Mouse (Mus musculus): ENCODE measurements around the gene Ssr2. TPM values are rescaled to one million over a fixed set of nuclear protein-coding genes. Genes with fewer than 3 reads are reported as not detected.
A peak's percentile ranks its signal among the peaks of the same experiment; 100 is the strongest.

Ssr2 gene
- polyA plus RNA-seq, 1 experiment from 2014 or later = 155 TPM

DNA sequence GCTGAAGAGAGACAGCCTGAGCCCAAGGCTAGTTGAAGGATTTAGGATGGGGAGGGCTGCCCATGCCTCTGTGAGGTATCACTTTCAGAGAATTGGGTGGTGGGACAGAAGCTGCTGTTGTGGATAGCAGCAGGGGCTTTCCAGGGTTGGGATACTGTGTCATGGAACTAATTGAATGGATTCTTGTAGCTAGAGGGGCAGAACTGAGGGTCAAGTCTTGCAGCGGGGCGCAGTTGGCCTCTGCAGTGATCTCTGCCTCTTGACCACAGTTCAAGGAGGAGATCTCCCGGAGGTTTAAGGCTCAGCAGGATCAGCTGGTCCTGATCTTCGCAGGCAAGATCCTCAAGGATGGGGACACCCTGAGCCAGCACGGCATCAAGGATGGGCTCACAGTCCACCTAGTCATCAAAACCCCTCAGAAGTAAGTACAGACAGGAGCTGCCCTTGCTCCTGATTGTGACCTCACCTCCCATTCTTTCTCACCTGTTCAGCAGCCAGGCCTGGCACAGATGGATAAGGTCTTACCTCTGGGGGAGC is 20.5 kb upstream of the Ssr2 start:
- H3K36me3 ChIP-seq (ENCODE audit: control insufficient read depth, insufficient read depth, low read length) = peaks cover 40% of the 10 kb centered on the region
- peaks cover 16% of the 10 kb centered on the region for H3K4me1 ChIP-seq (ENCODE audit: control insufficient read depth, insufficient read depth, low read length)
- no peaks in the 10 kb centered on the region for H3K27me3 ChIP-seq (replicated peaks; ENCODE audit: control insufficient read depth, insufficient read depth, low read length)
- H3K9ac ChIP-seq (ENCODE audit: low read length) = peak overlapping the region; percentile 2; the same call in 1 of the 2 replicates
- WGBS = 92% methylated on average over 5 of the region's 5 CpGs
- H3K4me2 ChIP-seq (ENCODE audit: low read length) = peak overlapping the region; percentile 81
- no peak overlapping the region for H3K27ac ChIP-seq (ENCODE audit: low read depth, low read length)
- DNase-seq (ENCODE audit: low spot score) (no peak), ATAC-seq (no peak)
- no peaks in the 10 kb centered on the region for H3K9me3 ChIP-seq (replicated peaks; ENCODE audit: control insufficient read depth, low read length)
- no peak overlapping the region for H3K4me3 ChIP-seq (ENCODE audit: low read depth, low read length)

DNA sequence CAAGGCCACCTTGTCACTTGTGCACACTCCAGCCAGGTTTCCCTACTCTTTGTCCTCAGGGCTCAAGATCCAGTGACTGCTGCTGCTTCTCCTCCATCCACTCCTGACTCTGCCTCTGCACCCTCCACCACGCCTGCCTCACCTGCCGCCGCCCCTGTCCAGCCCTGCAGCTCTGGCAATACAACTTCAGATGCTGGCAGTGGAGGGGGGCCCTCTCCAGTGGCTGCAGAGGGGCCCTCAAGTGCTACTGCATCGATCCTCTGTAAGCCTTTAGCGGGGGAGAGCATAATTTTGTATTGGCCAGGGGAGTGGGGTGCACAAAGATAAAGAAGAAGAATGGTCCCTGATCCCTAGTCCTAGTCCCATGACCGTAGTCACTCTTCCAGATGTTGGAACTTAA is 19.9 kb upstream of the Ssr2 start:
- Histone ChIP-seq H3K27me3 (replicated peaks; ENCODE audit: control insufficient read depth, insufficient read depth, low read length) (no peaks in the 10 kb centered on the region), H3K4me3 (ENCODE audit: low read depth, low read length) (no peak overlapping the region), H3K9me3 (replicated peaks; ENCODE audit: control insufficient read depth, low read length) (no peaks in the 10 kb centered on the region), H3K4me2 (ENCODE audit: low read length) (no peak overlapping the region), H3K27ac (ENCODE audit: low read depth, low read length) (no peak overlapping the region), H3K36me3 (ENCODE audit: control insufficient read depth, insufficient read depth, low read length) (peaks cover 46% of the 10 kb centered on the region), H3K4me1 (ENCODE audit: control insufficient read depth, insufficient read depth, low read length) (peaks cover 16% of the 10 kb centered on the region), H3K9ac (ENCODE audit: low read length) (no peak overlapping the region)
- ATAC-seq = no peak
- 98% methylated on average over 6 of the region's 6 CpGs for WGBS
- DNase-seq (ENCODE audit: low spot score) = no peak

DNA sequence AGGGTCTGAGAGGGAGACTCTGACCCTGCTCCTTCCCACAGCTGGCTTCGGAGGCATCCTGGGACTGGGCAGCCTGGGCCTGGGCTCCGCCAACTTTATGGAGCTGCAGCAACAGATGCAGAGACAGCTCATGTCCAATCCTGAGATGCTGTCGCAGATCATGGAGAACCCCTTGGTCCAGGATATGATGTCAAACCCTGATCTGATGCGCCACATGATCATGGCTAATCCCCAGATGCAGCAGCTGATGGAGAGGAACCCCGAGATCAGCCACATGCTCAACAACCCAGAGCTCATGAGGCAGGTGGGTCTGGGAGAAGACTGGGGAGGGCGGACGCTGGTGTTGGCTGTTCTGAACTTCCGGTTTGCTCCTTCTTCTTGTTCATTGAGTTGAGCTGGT is 19.1 kb upstream of the Ssr2 start:
- Histone ChIP-seq H3K36me3 (ENCODE audit: control insufficient read depth, insufficient read depth, low read length) (peaks cover 55% of the 10 kb centered on the region), H3K4me2 (ENCODE audit: low read length) (no peak overlapping the region), H3K27me3 (replicated peaks; ENCODE audit: control insufficient read depth, insufficient read depth, low read length) (no peaks in the 10 kb centered on the region), H3K4me3 (ENCODE audit: low read depth, low read length) (no peak overlapping the region), H3K4me1 (ENCODE audit: control insufficient read depth, insufficient read depth, low read length) (peaks cover 16% of the 10 kb centered on the region), H3K27ac (ENCODE audit: low read depth, low read length) (no peak overlapping the region), H3K9me3 (replicated peaks; ENCODE audit: control insufficient read depth, low read length) (no peaks in the 10 kb centered on the region), H3K9ac (ENCODE audit: low read length) (no peak overlapping the region)
- DNase-seq (ENCODE audit: low spot score) (no peak), ATAC-seq (no peak)
- 94% methylated on average over 8 of the region's 8 CpGs for WGBS

DNA sequence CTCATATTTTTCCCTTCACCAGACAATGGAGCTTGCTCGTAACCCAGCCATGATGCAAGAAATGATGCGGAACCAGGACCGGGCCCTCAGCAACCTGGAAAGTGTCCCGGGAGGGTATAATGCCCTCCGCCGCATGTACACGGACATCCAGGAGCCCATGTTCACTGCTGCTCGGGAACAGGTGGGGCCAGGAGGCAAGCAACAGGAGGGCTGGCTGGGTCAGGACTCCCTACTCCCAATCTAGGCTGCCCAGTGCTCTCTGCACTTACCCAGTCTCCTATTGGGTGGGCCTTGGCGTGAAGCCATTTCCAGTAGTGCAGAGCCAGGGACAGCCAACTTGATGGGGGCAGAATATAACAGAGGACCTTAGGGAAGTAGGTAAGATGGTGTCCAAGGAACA is 16.1 kb upstream of the Ssr2 start:
- no peak for DNase-seq (ENCODE audit: low spot score)
- Histone ChIP-seq H3K27me3 (replicated peaks; ENCODE audit: control insufficient read depth, insufficient read depth, low read length) (no peaks in the 10 kb centered on the region), H3K27ac (ENCODE audit: low read depth, low read length) (no peak overlapping the region), H3K4me2 (ENCODE audit: low read length) (no peak overlapping the region), H3K9me3 (replicated peaks; ENCODE audit: control insufficient read depth, low read length) (no peaks in the 10 kb centered on the region), H3K4me3 (ENCODE audit: low read depth, low read length) (no peak overlapping the region), H3K4me1 (ENCODE audit: control insufficient read depth, insufficient read depth, low read length) (peaks cover 7% of the 10 kb centered on the region), H3K36me3 (ENCODE audit: control insufficient read depth, insufficient read depth, low read length) (peaks cover 84% of the 10 kb centered on the region), H3K9ac (ENCODE audit: low read length) (no peak overlapping the region)
- no peak for ATAC-seq
- WGBS = 96% methylated on average over 9 of the region's 9 CpGs

DNA sequence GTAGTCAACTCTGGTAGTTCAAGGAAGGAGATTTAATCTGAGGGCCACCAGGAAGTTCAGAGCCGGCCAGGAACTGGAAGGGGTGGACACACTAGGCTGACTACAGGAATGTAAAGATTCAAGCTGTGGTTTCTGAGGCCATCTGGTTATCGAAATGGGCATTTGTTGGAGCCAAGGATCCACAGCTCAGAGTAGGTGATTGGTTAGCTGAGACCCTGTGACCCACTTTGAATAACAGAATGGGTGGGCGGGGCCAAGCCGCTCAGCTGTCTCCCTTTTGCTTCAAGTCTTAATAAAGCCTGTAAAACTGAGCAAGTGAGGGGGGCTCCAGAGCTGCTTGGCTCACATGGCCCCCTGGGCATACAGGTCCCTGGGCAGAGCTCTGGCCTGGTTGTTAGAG is 13.7 kb upstream of the Ssr2 start:
- Histone ChIP-seq H3K4me1 (ENCODE audit: control insufficient read depth, insufficient read depth, low read length) (no peaks in the 10 kb centered on the region), H3K27ac (ENCODE audit: low read depth, low read length) (no peak overlapping the region), H3K36me3 (ENCODE audit: control insufficient read depth, insufficient read depth, low read length) (peaks cover 94% of the 10 kb centered on the region), H3K9me3 (replicated peaks; ENCODE audit: control insufficient read depth, low read length) (no peaks in the 10 kb centered on the region), H3K4me2 (ENCODE audit: low read length) (no peak overlapping the region), H3K4me3 (ENCODE audit: low read depth, low read length) (no peak overlapping the region), H3K9ac (ENCODE audit: low read length) (no peak overlapping the region), H3K27me3 (replicated peaks; ENCODE audit: control insufficient read depth, insufficient read depth, low read length) (no peaks in the 10 kb centered on the region)
- ATAC-seq (peak; percentile 37; the same call in 1 of the 2 replicates), DNase-seq (ENCODE audit: low spot score) (no peak)
- 69% methylated on average over 4 of the region's 4 CpGs for WGBS

DNA sequence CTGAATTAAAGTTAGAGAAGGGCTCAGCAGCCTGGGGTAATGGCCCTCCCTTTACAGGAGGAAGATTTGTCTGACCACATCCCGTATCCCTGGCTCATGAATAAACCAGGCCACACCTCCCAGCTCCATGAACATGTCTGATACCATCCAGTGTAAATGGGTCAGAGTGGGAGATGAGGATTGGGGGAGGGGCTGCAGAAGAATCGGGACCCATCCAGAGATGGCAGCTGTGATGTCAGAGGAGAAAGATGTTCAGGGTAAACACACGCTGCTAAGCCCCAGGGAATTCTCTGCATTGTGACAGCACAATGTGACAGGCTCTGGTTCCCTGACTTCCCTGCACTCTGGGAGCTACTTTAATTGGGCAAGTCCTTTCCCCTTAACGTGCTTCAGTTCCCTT is 12.2 kb upstream of the Ssr2 start:
- WGBS = 67% methylated on average over 4 of the region's 4 CpGs

DNA sequence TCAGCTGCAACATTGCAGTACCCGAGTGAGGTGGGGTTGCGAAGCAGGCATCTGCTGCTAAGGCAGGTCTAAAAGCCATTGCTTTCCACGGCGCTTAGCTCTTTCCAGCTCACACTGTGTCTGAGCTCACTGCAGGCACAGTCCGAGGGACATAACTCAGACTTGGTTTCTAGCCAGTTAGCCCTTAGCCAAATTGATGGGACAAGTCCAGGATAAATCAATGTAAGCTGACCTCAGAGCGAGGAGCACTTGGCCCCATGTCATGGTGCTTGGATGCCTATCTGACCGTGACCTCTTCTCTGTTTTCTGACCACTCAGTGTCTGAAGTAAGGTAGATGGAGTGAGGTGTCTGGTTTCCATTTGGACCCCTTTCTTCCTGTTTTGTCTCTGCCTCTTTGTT is 11.7 kb upstream of the Ssr2 start:
- Histone ChIP-seq H3K36me3 (ENCODE audit: control insufficient read depth, insufficient read depth, low read length) (peaks cover 100% of the 10 kb centered on the region), H3K9me3 (replicated peaks; ENCODE audit: control insufficient read depth, low read length) (no peaks in the 10 kb centered on the region), H3K4me2 (ENCODE audit: low read length) (no peak overlapping the region), H3K27ac (ENCODE audit: low read depth, low read length) (no peak overlapping the region), H3K4me1 (ENCODE audit: control insufficient read depth, insufficient read depth, low read length) (no peaks in the 10 kb centered on the region), H3K27me3 (replicated peaks; ENCODE audit: control insufficient read depth, insufficient read depth, low read length) (no peaks in the 10 kb centered on the region), H3K9ac (ENCODE audit: low read length) (no peak overlapping the region), H3K4me3 (ENCODE audit: low read depth, low read length) (no peak overlapping the region)
- ATAC-seq (no peak), DNase-seq (ENCODE audit: low spot score) (no peak)
- 88% methylated on average over 7 of the region's 7 CpGs for WGBS

More for the DNA sequence above, 12.2 kb upstream of the Ssr2 start:
- no peaks in the 10 kb centered on the region for H3K9me3 ChIP-seq (replicated peaks; ENCODE audit: control insufficient read depth, low read length)
- no peak for ATAC-seq
- no peak overlapping the region for H3K4me2 ChIP-seq (ENCODE audit: low read length)
- H3K4me1 ChIP-seq (ENCODE audit: control insufficient read depth, insufficient read depth, low read length) = no peaks in the 10 kb centered on the region
- H3K27ac ChIP-seq (ENCODE audit: low read depth, low read length) = no peak overlapping the region
- peaks cover 100% of the 10 kb centered on the region for H3K36me3 ChIP-seq (ENCODE audit: control insufficient read depth, insufficient read depth, low read length)
- no peak for DNase-seq (ENCODE audit: low spot score)
- no peak overlapping the region for H3K9ac ChIP-seq (ENCODE audit: low read length)
- H3K27me3 ChIP-seq (replicated peaks; ENCODE audit: control insufficient read depth, insufficient read depth, low read length) = no peaks in the 10 kb centered on the region
- no peak overlapping the region for H3K4me3 ChIP-seq (ENCODE audit: low read depth, low read length)

DNA sequence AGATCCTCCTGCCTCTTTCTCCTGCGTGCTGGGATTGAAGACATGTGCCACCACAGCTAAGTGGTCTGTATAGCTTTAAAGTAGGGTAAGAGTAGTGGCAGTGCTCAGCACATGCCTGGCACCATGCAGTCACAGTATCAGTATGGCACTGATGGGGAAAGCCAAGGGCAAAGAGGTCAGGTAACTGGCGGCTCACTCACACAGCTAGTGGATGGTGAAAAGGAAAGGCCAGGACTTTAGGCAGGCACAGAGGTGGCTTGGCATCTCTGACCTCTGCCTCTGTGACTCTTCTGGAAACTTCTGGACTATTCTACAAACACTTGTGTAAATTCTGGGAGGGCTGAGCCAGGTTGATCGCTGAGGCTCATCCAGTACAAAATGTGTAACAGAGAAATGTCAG is 9.6 kb upstream of the Ssr2 start:
- Histone ChIP-seq H3K36me3 (ENCODE audit: control insufficient read depth, insufficient read depth, low read length) (peaks cover 92% of the 10 kb centered on the region), H3K4me1 (ENCODE audit: control insufficient read depth, insufficient read depth, low read length) (no peaks in the 10 kb centered on the region), H3K4me3 (ENCODE audit: low read depth, low read length) (no peak overlapping the region), H3K27ac (ENCODE audit: low read depth, low read length) (no peak overlapping the region), H3K9me3 (replicated peaks; ENCODE audit: control insufficient read depth, low read length) (no peaks in the 10 kb centered on the region), H3K4me2 (ENCODE audit: low read length) (no peak overlapping the region), H3K27me3 (replicated peaks; ENCODE audit: control insufficient read depth, insufficient read depth, low read length) (no peaks in the 10 kb centered on the region), H3K9ac (ENCODE audit: low read length) (no peak overlapping the region)
- DNase-seq (ENCODE audit: low spot score) (no peak), ATAC-seq (no peak)
- WGBS = 91% methylated on average over 3 of the region's 3 CpGs

DNA sequence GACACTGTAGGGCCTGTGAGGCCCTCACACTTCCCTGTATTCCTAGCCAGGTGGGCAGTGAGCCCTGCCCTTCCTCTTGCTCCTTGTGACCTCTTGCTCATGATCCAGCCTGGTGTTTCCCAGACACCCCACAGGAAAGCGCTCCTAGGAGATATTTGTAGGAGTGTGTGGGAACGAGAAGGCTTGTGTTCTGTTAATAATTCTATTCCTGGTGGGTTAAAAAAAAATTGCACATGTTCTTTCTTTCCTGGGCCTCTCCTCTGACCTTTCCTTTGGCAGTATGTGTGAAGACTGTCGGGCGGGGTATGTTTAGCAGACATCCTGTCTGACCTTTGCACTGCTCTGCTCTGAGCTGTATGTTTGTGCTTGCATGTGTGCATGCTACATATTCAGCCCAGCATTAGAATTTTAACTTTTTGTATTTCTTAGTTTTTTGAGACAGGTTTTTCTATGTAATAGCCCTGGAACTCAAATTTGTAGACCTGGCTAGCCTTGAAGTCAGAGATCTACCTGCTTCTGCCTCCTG is 9.1 kb upstream of the Ssr2 start:
- H3K27me3 ChIP-seq (replicated peaks; ENCODE audit: control insufficient read depth, insufficient read depth, low read length) = no peaks in the 10 kb centered on the region
- 94% methylated on average over 4 of the region's 4 CpGs for WGBS

More for the DNA sequence above, 9.1 kb upstream of the Ssr2 start:
- Histone ChIP-seq H3K36me3 (ENCODE audit: control insufficient read depth, insufficient read depth, low read length) (peaks cover 88% of the 10 kb centered on the region), H3K27ac (ENCODE audit: low read depth, low read length) (no peak overlapping the region), H3K9ac (ENCODE audit: low read length) (no peak overlapping the region), H3K4me3 (ENCODE audit: low read depth, low read length) (no peak overlapping the region), H3K4me1 (ENCODE audit: control insufficient read depth, insufficient read depth, low read length) (no peaks in the 10 kb centered on the region), H3K9me3 (replicated peaks; ENCODE audit: control insufficient read depth, low read length) (no peaks in the 10 kb centered on the region), H3K4me2 (ENCODE audit: low read length) (no peak overlapping the region)
- no peak for DNase-seq (ENCODE audit: low spot score)
- no peak for ATAC-seq
